Mouse (Mus musculus): ENCODE data around the gene Fbxo2. TPM values are rescaled to one million over a fixed set of nuclear protein-coding genes. Genes with fewer than 3 reads are reported as not detected.

Gene Fbxo2
- total RNA-seq, 2 experiments from 2014 or later, result 99.8 to 106 TPM

DNA sequence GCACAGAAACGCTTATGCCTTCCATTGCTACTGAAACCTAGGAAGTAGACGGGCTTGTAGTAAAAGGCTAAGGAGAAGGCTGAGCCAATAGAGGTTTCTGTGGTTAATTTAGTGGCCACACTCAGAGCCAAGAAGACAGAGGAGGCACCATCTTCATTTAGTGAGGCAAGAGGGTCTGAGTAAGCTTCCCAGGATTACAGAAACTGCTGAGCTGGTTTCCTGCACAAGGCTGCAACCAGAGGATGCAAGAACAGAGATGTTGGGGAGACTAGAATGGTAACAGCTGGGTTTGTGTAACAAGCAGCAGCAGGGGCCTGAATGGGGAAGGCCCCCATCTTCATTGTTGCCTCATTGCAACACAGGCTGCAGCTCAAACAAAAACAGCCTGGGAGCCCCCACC, 31.7 kb upstream of the Fbxo2 start:
- no peak overlapping the region for H3K27ac ChIP-seq
- H3K4me3 ChIP-seq, result no peak overlapping the region
- no peak for TF ChIP-seq CTCF (conservative IDR thresholded peaks at IDR 0.05)
- DNase-seq (ENCODE audit: low spot score in 2 of 2), result no peak

DNA sequence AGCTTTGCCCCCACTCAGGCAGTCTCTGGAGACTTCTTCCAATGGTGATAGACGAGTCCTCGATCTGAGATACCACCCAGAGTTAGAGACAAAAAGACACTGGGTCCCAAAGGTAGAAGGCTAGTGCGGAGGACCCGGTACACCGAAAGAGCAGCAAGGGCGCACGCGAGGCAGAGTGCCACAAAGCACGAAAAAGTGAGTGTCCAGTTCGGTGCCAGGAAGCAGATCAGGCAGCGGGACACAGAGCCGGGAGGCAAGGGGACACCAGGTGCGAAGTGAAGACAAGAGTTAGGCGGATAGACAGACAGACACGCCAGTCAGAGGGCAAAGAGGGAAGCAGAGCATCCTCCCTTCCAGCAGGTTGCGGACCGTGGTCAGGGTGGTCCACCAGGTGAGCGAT, 30.3 kb upstream of the Fbxo2 start, which contains the start of gene Mad2l2:
TSS of gene Mad2l2 (plus strand) at position 252 of the 400 bp plus-strand sequence.
- Histone ChIP-seq H3K4me3 (peak within 1 kb of the TSS; percentile 59), H3K27ac (no peak within 1 kb of the TSS)
- no peak for TF ChIP-seq CTCF (conservative IDR thresholded peaks at IDR 0.05)
- no peak for DNase-seq (ENCODE audit: low spot score in 2 of 2)

DNA sequence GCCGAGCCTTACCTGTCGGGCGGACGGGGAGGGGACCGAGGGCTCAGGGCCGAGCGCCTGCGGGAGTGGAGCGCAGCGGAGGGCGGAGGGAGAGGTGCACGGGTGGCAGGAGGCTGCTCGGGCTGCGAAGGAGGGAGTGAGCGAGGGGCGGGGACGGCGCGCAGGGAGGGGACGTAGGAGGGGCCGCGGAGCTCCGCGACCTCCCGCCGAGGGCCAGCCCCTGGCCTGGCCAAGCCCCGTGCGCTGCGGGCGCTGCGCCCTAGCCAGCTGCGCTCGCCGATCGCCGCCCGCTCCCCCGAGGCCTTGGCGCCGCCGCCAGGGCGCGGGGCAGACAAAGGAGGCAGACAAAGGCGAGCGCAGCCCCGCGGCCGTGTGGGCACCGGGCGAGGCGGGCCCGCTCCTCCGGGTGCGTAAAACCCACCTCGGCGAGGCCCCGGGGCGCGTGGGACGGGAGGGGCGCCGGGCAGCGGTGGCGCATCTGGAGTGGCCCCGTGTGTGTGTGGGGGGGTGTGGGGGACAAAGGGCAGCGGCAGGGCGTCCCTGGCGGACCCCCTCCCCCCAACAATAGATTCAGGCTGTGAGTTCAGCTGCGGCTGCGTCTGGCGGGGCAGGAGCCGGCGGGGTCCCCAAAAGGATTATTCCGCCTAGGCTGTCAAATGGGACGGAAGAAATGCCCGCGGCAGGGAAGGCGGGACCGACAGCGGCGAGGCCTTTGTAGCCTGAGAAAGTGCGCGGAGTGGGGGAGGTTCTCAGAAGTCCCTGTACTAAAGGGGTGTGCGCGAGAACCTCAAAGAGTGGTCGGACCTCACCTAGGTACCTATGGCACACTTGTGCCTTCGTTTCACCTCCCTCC, 29.6 kb upstream of the Fbxo2 start, which contains the start of gene Draxin:
TSS of gene Draxin (minus strand) at position 138 of the 853 bp plus-strand sequence.
- TF ChIP-seq CTCF (conservative IDR thresholded peaks at IDR 0.05), result no peak
- Histone ChIP-seq H3K4me3 (peak within 1 kb of the TSS; percentile 59), H3K27ac (no peak within 1 kb of the TSS)
- DNase-seq (ENCODE audit: low spot score in 2 of 2), result no peak

DNA sequence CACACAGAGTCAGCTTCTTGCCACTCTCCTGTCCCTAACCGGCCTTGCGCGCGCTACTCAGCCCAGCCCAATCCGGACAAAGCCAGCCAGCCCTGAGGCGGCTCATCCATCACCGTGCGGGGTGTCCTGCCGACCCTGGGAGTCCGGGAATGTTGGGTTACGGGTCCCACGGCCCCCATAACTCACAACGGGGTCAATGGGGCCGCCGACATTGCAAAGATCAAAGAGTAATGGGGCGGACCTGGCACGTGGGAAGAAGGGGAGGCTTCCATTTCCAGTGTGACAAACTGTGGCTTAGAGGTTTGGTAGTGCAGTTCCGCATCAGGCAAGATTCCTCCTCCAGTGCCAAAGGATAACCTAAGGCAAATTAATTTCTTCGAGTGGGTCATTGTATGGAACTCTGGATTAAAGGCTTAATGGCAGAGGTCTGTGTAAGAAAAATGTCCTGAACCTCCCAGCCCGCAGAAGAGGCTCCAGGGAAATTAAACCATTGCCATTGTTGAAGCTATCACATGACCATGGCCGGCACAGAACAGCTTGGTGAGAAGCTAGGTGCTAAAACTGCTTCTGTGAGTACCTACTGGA, 28.8 kb upstream of the Fbxo2 start:
- Histone ChIP-seq H3K4me3 (peak overlapping the region; percentile 35; the same call in 1 of the 2 replicates), H3K27ac (no peak overlapping the region)
- DNase-seq (ENCODE audit: low spot score in 2 of 2), result no peak
- no peak for TF ChIP-seq CTCF (conservative IDR thresholded peaks at IDR 0.05)

DNA sequence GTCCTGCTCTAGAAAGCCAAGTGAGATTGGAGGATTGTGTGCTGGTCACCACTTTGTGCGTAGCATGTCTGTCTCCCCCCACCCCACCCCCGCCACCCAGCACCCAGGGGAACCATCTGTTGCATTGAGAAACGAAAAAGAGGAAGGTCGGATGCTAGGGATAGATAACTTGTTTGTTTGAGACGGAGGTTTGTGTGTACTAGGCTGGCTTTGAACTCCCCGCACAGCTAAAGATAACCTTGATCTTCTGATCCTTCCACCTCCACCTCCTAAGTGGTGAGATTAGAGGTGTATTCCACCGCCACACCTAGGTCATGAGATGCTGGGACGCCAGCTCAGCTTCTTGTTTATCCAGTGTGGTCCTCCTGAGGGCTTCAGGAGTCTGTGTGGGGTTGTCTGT, 25.4 kb upstream of the Fbxo2 start:
- no peak for TF ChIP-seq CTCF (conservative IDR thresholded peaks at IDR 0.05)
- Histone ChIP-seq H3K4me3 (no peak overlapping the region), H3K27ac (no peak overlapping the region)
- DNase-seq (ENCODE audit: low spot score in 2 of 2), result no peak

DNA sequence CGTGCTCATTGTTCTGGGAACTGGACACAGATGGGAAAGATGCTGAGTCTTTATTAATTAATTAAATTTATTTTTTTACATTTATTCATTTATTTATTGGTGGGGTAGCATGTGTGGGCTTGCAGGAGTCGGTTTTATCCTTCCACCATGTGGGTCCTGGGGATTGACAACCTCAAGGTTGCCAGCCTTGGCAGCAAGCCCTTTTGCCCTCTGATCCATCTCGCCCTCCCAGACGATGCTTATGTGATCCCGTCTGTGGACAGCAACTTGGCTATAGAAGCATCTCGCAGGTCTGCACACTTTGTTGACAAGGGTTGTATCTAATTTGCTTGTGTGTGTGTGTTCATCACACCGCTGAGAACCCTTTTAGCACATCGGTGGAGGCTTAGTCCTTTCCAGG, 22.9 kb upstream of the Fbxo2 start:
- no peak overlapping the region for H3K4me3 ChIP-seq
- no peak for TF ChIP-seq CTCF (conservative IDR thresholded peaks at IDR 0.05)
- no peak for DNase-seq (ENCODE audit: low spot score in 2 of 2)
- H3K27ac ChIP-seq, result no peak overlapping the region

DNA sequence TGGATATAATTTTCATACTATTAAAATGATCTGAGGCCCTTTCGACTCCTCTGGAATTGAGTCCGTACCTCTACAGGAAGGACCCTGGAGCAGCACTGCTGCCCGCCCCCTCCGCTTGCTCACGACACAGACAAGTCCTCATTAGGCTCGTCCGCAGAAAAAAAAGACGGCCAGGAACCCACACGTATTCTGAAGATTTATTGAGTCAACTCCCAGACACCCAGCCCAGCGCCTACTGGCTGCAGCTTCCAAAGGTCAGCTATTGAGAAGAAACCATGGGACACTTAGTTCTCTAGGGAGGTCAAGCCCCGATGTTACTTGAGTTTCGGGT, 20.7 kb upstream of the Fbxo2 start:
- no peak for DNase-seq (ENCODE audit: low spot score in 2 of 2)
- peak overlapping the region; percentile 95 for H3K27ac ChIP-seq
- peak overlapping the region; percentile 84 for H3K4me3 ChIP-seq
- no peak for TF ChIP-seq CTCF (conservative IDR thresholded peaks at IDR 0.05)

DNA sequence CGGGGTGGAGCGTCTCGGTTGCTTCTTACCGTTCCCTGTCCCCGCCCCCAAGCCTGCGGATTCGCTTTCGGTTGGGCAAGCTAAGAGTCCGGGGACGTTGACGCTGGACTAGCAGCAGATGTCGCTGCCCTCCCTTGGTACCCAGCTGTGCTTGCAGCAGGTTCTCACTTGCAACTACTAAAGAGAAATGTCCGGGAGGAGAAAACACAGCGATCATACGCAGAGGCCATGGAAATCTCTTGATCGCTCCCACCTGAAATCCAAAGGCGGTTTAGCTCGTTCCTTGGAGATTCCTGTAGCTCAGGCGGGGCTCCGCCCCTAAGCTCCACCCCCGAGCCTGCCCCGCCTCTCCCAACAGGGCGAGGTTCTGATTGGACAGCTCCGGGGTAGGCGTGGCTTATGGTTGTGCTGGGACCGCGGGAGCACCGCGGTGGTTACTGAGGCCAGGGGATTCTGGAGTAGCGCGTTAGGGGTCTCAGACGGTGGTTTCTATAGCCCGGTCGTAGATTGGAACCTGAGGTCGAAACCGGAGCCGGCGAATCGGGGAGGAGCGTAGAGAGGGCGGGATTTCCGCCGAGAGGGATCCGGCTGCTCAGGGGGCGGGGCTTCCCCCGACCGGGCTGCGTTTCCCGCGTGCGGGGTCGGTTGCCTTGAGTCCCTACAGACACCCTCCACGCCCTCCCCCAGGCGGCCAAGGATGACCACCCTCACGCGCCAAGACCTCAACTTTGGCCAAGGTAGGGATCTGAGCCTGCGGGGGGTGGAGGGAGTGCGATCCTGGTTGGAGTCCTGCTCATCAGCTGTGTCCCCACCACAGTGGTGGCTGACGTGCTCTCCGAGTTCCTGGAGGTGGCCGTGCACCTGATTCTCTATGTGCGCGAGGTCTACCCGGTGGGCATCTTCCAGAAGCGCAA, 20.1 kb upstream of the Fbxo2 start:
- DNase-seq (ENCODE audit: low spot score in 2 of 2), result peak; percentile 89
- H3K27ac ChIP-seq, result peak overlapping the region; percentile 95
- peak overlapping the region; percentile 84 for H3K4me3 ChIP-seq
- TF ChIP-seq CTCF (conservative IDR thresholded peaks at IDR 0.05), result peak; percentile 81

DNA sequence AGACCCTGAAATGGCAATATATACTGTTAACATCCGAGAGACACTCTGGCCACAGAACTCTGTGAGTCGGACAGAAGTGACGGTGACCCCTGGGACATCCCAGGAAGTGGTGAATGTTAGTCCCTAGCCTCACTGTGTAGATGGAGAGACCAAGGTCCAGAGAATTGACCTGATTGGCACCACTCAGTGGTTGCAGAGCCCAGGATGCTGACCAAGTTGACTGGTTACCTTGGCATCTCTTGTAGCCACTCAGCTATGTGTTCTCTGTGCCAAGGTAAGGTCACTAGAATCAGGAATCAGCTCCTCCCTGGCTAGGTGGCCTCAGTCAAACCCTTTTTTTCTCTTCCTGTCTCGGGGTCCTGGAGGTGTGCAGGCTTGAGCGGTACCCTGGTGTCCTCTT, 16.7 kb upstream of the Fbxo2 start:
- Histone ChIP-seq H3K4me3 (no peak overlapping the region), H3K27ac (no peak overlapping the region)
- TF ChIP-seq CTCF (conservative IDR thresholded peaks at IDR 0.05), result no peak
- no peak for DNase-seq (ENCODE audit: low spot score in 2 of 2)

DNA sequence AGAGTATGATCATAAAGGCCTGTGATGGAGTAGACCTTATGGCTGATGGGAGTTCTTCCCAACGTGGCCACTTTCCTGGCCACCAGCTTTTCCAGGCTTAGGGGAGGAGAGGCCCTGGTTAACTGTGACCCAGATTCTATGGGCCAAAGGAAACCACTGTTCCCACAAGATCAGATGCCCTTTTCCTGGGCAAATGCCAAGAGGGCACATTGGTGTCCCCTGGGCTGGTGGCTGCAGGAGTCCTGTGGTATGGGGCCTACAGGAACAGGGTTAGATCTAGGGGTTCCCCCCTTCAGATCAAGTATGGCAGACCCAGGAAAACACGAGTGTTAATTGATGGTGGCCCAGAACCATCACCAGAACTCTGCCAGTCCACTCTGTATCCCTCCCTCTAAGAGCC, 12.7 kb upstream of the Fbxo2 start:
- Histone ChIP-seq H3K4me3 (no peak overlapping the region), H3K27ac (no peak overlapping the region)
- TF ChIP-seq CTCF (conservative IDR thresholded peaks at IDR 0.05), result no peak
- DNase-seq (ENCODE audit: low spot score in 2 of 2), result no peak

DNA sequence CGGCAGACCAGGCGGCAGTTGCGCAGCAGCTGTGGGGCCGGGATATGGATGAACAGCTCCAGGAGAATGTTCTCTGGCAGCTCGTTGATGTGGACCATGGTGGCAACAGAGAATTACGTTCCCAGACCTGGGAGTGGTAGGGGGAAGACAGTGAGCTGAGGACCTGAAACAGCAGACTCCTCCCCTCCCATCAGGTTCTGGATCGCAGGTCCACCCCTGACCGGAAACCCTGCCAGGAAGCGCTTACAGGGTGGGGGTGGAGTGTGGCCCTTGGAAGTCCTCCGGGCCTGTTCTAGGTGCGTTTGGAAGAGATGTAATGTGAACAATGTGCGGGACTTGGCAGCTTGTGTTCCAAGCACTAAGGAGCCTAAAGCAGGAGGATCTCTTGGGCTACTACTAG, 10.9 kb upstream of the Fbxo2 start:
- no peak for DNase-seq (ENCODE audit: low spot score in 2 of 2)
- Histone ChIP-seq H3K27ac (no peak overlapping the region), H3K4me3 (no peak overlapping the region)
- TF ChIP-seq CTCF (conservative IDR thresholded peaks at IDR 0.05), result no peak

DNA sequence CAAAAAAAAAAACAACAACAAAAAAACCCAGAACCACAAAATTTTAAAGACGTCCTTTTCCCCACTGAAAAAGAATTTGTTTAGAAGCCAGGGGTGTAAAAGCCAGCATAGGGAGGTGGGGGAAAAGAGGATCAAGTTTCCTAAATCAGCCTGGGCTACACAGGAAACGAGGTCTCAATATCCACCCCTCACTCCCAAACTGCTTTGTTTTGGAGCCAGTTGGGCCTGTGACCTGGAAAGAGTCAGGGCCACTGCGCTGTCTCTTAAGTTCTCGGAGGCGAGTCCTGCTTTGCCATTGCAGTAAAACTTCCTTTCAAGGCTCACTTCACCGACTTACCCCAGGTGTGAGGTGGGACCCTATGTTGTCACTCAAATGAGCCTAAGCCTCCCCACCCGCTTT, 10.2 kb upstream of the Fbxo2 start:
- no peak for DNase-seq (ENCODE audit: low spot score in 2 of 2)
- H3K27ac ChIP-seq, result peak overlapping the region; percentile 99; the same call in 1 of the 2 replicates
- no peak for TF ChIP-seq CTCF (conservative IDR thresholded peaks at IDR 0.05)
- no peak overlapping the region for H3K4me3 ChIP-seq

DNA sequence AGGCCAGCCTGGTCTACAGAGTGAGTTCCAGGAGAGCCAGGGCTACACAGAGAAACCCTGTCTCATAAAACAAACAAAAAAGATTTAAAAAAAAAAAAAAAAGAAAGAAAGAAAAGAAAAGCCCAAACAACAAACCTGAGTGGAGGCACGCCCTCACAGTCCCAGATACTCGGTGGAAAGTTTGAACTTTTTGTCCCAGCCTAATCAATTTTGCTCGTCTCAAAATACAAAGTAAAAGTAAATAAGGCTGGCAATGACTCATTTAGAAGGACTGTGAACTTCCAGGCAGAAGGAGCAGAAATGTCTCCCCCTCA, 9.5 kb upstream of the Fbxo2 start:
- TF ChIP-seq CTCF (conservative IDR thresholded peaks at IDR 0.05), result no peak
- no peak for DNase-seq (ENCODE audit: low spot score in 2 of 2)
- H3K27ac ChIP-seq, result peak overlapping the region; percentile 99
- H3K4me3 ChIP-seq, result peak overlapping the region; percentile 87

Measured in layer of hippocampus, adult 2 months (tissue).